Mouse (Mus musculus) myocyte (in vitro differentiated cells): ENCODE measurements at regions not wholly inside any gene's neighbourhood (a gene's known extent, or its start where the extent isn't known, plus 50 kb on each side); places are given as distances from the start of the nearest gene placed in this dataset.

ENCODE experiments used
- E2F4 ChIP-seq: IDR thresholded peaks from one replicate; pipeline ENCODE4 v1.6.1; 2011; ENCODE audit warnings: mild to moderate bottlenecking, control low read depth, moderate library complexity; ENCODE audit not compliant: insufficient read depth
- MAX ChIP-seq: IDR thresholded peaks from one replicate; pipeline ENCODE4 v1.6.1; 2011; ENCODE audit warnings: low read depth, mild to moderate bottlenecking, control low read depth
- MYOD1 ChIP-seq, 3 experiments: IDR thresholded peaks; one replicate each; pipeline ENCODE4 v1.6.1; 2011; ENCODE audit warnings: control low read depth in 2 of 3, low read depth in 2 of 3, mild to moderate bottlenecking in 2 of 3, moderate library complexity in 1 of 3; ENCODE audit not compliant: insufficient read length in 2 of 3, control insufficient read depth in 1 of 3
- POLR2A ChIP-seq: IDR thresholded peaks from one replicate; pipeline ENCODE4 v1.6.1; 2011; ENCODE audit warnings: low read depth, mild to moderate bottlenecking, control low read depth, moderate library complexity; ENCODE audit not compliant: insufficient read length
- POLR2AphosphoS2 ChIP-seq: IDR thresholded peaks from one replicate; pipeline ENCODE4 v1.6.1; 2011; ENCODE audit warnings: low read depth, control low read depth; ENCODE audit not compliant: insufficient read length
- TCF12 ChIP-seq: IDR thresholded peaks from one replicate; pipeline ENCODE4 v1.6.1; 2011; ENCODE audit warnings: mild to moderate bottlenecking, control low read depth; ENCODE audit not compliant: poor library complexity, insufficient read depth, severe bottlenecking
- TCF3 ChIP-seq: IDR thresholded peaks from one replicate; pipeline ENCODE4 v1.6.1; 2011; ENCODE audit warnings: low read depth, control low read depth; ENCODE audit not compliant: insufficient read length
- USF1 ChIP-seq: IDR thresholded peaks from one replicate; pipeline ENCODE4 v1.6.1; 2011; ENCODE audit warnings: low read depth, mild to moderate bottlenecking, control low read depth, moderate library complexity

DNA sequence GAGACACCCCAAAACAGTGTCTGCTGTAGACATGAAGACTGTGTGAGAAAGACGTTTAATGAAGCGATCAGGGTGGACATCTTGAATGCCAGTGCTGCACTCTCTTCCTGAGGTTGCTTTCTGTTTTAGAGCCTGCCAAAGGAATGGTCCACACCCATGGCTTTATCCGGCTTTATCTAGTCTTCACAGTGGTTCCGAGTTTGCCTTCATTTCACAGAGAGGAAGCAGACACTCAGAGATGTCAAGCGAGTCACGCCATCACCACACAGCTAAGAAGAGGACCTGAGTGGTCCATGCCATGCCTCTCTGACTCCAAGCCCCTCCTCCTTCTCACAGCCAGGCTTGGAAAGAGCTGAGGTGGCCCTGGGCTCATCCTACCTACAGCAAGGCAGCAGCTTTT is 182.7 kb downstream of the Matn1 start:
- TF ChIP-seq POLR2A (no peak), USF1 (no peak), E2F4 (no peak), MAX (no peak), MYOD1 (IDR thresholded peaks at IDR 0.05; ENCODE audit: control insufficient read depth in 1 of 3, insufficient read length in 2 of 3, low read depth in 2 of 3) (no peak), POLR2AphosphoS2 (no peak), TCF3 (no peak), TCF12 (no peak)
